Mouse (Mus musculus) embryonic fibroblast, embryonic 13.5 days (primary cell): ENCODE measurements around the gene Sema5a. TPM values are rescaled to one million over a fixed set of nuclear protein-coding genes. Genes with fewer than 3 reads are reported as not detected.

Experiments used
- H3K27ac ChIP-seq: 2 replicates; pipeline ENCODE4 v1.5.1; 2012; ENCODE audit warnings: low read length, control low read depth, inconsistent platforms; ENCODE audit not compliant: insufficient read depth
- H3K4me1 ChIP-seq: 2 replicates; pipeline ENCODE4 v1.6.1; 2011; ENCODE audit warnings: low read length; ENCODE audit not compliant: control insufficient read depth, insufficient read depth
- H3K4me3 ChIP-seq: 2 replicates; pipeline ENCODE4 v1.5.1; 2011; ENCODE audit warnings: mild to moderate bottlenecking, control low read depth, low read length; ENCODE audit not compliant: insufficient read depth
- CTCF ChIP-seq: IDR thresholded peaks from 2 replicates; pipeline ENCODE4 v1.5.1; 2011; ENCODE audit warnings: mild to moderate bottlenecking, control low read depth, low read length, moderate library complexity, borderline replicate concordance; ENCODE audit not compliant: insufficient read depth
- POLR2A ChIP-seq: IDR thresholded peaks from 2 replicates; pipeline ENCODE4 v1.6.1; 2011; ENCODE audit warnings: low read depth, mild to moderate bottlenecking, control low read depth, low read length, moderate library complexity
- polyA plus RNA-seq: library from polyadenylated mRNA; stranded (reverse); fragments of >200 nt; gene quantifications from 2 replicates; pipeline ENCODE4 v1.2.4, GENCODE M21; 2011; ENCODE audit warnings: low read depth; ENCODE audit not compliant: missing spikeins, insufficient read length

Sema5a gene
- polyA plus RNA-seq, 1 experiment = 32.5 TPM

GRCm38 (mm10) chr15:32247281-32247680, 2.7 kb downstream of the Sema5a start:
- Histone ChIP-seq H3K27ac (no peak overlapping the region), H3K4me3 (no peak overlapping the region), H3K4me1 (peaks cover 1% of the 10 kb centered on the region; the same call in 1 of the 2 replicates)
- TF ChIP-seq POLR2A (no peak), CTCF (no peak)

GRCm38 (mm10) chr15:32254806-32255205, 10.2 kb downstream of the Sema5a start:
- TF ChIP-seq POLR2A (no peak), CTCF (no peak)
- Histone ChIP-seq H3K27ac (no peak overlapping the region), H3K4me3 (no peak overlapping the region), H3K4me1 (peaks cover 10% of the 10 kb centered on the region)

GRCm38 (mm10) chr15:32257340-32257739, 12.7 kb downstream of the Sema5a start:
- peak overlapping the region; percentile 23; the same call in 1 of the 2 replicates for H3K27ac ChIP-seq

GRCm38 (mm10) chr15:32257886-32258319, 13.3 kb downstream of the Sema5a start:
- peak overlapping the region; percentile 23; the same call in 1 of the 2 replicates for H3K27ac ChIP-seq
- TF ChIP-seq CTCF (no peak), POLR2A (no peak)
- H3K4me1 ChIP-seq = peaks cover 13% of the 10 kb centered on the region
- no peak overlapping the region for H3K4me3 ChIP-seq

More at GRCm38 (mm10) chr15:32257340-32257739, 12.7 kb downstream of the Sema5a start:
- peaks cover 13% of the 10 kb centered on the region for H3K4me1 ChIP-seq
- TF ChIP-seq POLR2A (no peak), CTCF (no peak)
- H3K4me3 ChIP-seq = no peak overlapping the region

- Histone ChIP-seq H3K4me3 (no peak overlapping the region), H3K27ac (no peak overlapping the region), H3K4me1 (peaks cover 15% of the 10 kb centered on the region)
- TF ChIP-seq POLR2A (no peak), CTCF (no peak)
Observed at GRCm38 (mm10) chr15:32259362-32260096, 14.9 kb downstream of the Sema5a start.

GRCm38 (mm10) chr15:32260942-32261341, 16.3 kb downstream of the Sema5a start:
- H3K4me1 ChIP-seq = peaks cover 15% of the 10 kb centered on the region
- TF ChIP-seq CTCF = no peak
- no peak for TF ChIP-seq POLR2A
- no peak overlapping the region for H3K4me3 ChIP-seq
- no peak overlapping the region for H3K27ac ChIP-seq

- Histone ChIP-seq H3K27ac (no peak overlapping the region), H3K4me3 (no peak overlapping the region), H3K4me1 (peaks cover 5% of the 10 kb centered on the region)
- TF ChIP-seq POLR2A = no peak
Observed at GRCm38 (mm10) chr15:32263651-32264050, 19.0 kb downstream of the Sema5a start.

- H3K4me3 ChIP-seq = no peak overlapping the region
- no peak for TF ChIP-seq CTCF
- no peak for TF ChIP-seq POLR2A
- H3K27ac ChIP-seq = no peak overlapping the region
- H3K4me1 ChIP-seq = peaks cover 5% of the 10 kb centered on the region
Observed at GRCm38 (mm10) chr15:32264822-32265377, 20.3 kb downstream of the Sema5a start.

- H3K27ac ChIP-seq = no peak overlapping the region
- no peak for TF ChIP-seq CTCF
- TF ChIP-seq POLR2A = no peak
- H3K4me1 ChIP-seq = peaks cover 5% of the 10 kb centered on the region
- H3K4me3 ChIP-seq = no peak overlapping the region
Observed at GRCm38 (mm10) chr15:32265378-32265934, 20.8 kb downstream of the Sema5a start.
